Mouse (Mus musculus): ENCODE data around the gene Taf8. TPM values are rescaled to one million over a fixed set of nuclear protein-coding genes. Genes with fewer than 3 reads are reported as not detected.
A peak's percentile ranks its signal among the peaks of the same experiment; 100 is the strongest.

The Taf8 gene
- polyA plus RNA-seq, 1 experiment from 2014 or later: 8.1 TPM

DNA sequence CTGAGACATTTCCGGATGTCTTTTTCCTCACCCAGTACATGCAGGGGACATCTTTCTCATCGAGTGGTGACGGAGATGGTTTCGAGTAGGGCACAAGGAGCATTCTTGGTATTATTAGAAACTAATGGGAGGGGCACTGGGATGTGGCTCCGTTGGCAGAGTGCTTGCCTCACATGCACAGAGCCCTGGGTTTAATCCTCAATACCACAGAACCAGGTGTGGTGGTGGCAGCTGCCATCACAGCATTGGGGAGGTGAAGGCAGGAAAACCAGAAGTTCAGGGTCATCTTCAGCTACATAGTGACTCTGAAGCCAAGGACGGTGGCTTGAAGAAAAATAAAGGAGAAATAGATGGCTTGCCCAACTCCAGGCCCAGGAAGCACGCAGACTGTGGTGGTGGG lies 39.9 kb downstream of the Taf8 start:
- TF ChIP-seq EP300 (IDR thresholded peaks at IDR 0.05; ENCODE audit: low read depth) (no peak), CTCF (IDR thresholded peaks at IDR 0.05; ENCODE audit: low read depth) (no peak)
- Histone ChIP-seq H3K9me3 (ENCODE audit: low read length) (no peaks in the 10 kb centered on the region), H3K27ac (ENCODE audit: low read depth) (peak overlapping the region; percentile 86), H3K9ac (replicated peaks) (no peak overlapping the region), H3K27me3 (ENCODE audit: insufficient read depth, low read length) (no peaks in the 10 kb centered on the region), H3K4me1 (ENCODE audit: insufficient read depth) (peaks cover 24% of the 10 kb centered on the region), H3K4me2 (ENCODE audit: low read depth, low read length) (no peak overlapping the region), H3K4me3 (ENCODE audit: low read depth, low read length) (no peak overlapping the region), H3K36me3 (replicated peaks; ENCODE audit: insufficient read depth, low read length) (peaks cover 2% of the 10 kb centered on the region; the same call in 1 of the 2 replicates)
- DNase-seq: no peak
- ATAC-seq: no peak
- WGBS (ENCODE audit: insufficient replicate concordance): 62% methylated on average over 7 of the region's 7 CpGs

DNA sequence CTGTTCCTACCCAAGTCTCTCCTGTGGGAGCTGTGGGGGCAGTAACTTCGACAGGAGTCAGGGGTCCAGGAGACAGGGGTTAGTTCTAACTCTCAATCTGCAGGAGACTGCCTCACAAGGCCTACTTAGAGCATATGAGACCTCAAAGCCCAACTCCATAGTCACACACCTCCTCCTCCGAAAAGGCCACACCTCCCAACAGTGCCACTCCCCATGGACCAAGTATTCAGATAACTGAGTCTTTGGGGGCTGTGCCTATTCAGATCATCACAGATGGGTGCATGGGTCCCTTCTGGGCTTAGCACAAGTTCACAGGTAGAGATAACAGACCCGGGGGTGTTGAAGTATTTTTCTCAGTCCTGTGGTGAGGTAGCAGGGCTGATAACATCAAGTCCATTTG lies 40.4 kb downstream of the Taf8 start:
- TF ChIP-seq EP300 (IDR thresholded peaks at IDR 0.05; ENCODE audit: low read depth) (no peak), CTCF (IDR thresholded peaks at IDR 0.05; ENCODE audit: low read depth) (no peak)
- H3K4me3 ChIP-seq (ENCODE audit: low read depth, low read length): no peak overlapping the region
- H3K9me3 ChIP-seq (ENCODE audit: low read length): no peaks in the 10 kb centered on the region
- H3K9ac ChIP-seq (replicated peaks): no peak overlapping the region
- H3K27me3 ChIP-seq (ENCODE audit: insufficient read depth, low read length): no peaks in the 10 kb centered on the region
- H3K36me3 ChIP-seq (replicated peaks; ENCODE audit: insufficient read depth, low read length): no peaks in the 10 kb centered on the region
- DNase-seq: no peak
- ATAC-seq: no peak
- H3K4me2 ChIP-seq (ENCODE audit: low read depth, low read length): no peak overlapping the region
- peaks cover 24% of the 10 kb centered on the region for H3K4me1 ChIP-seq (ENCODE audit: insufficient read depth)
- peak overlapping the region; percentile 86; the same call in 1 of the 2 replicates for H3K27ac ChIP-seq (ENCODE audit: low read depth)
- 38% methylated on average over 3 of the region's 3 CpGs for WGBS (ENCODE audit: insufficient replicate concordance)

DNA sequence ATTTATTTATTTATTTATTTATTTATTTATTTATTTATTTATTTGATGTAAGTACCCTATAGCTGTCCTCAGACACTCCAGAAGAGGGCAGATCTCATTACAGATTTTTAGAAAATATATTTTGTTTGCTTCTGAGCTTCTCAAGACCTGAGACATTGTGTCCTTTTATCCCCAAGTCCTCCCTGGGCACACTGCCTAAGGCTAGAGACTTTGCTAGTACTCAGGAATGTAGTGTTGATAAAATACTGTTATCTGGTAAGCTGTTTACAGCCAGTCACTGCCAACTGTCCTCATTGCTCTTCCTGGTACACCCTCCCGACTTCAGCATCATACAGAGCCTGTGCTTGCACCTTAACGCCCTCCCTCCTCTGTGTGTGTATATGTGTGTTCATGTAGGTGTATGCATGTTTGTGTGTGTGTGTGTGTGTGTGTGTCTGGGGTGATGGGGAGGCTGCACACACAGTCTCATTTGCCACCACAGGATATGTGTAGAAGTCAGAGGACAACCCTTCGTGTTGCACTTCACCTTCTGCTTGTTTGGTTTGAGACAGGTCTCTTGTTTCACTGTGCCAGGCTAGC lies 42.7 kb downstream of the Taf8 start:
- Histone ChIP-seq H3K36me3 (replicated peaks; ENCODE audit: insufficient read depth, low read length) (0 out of 2 replicates have a peak, but pooled peaks cover 2% of the 10 kb centered on the region), H3K4me2 (ENCODE audit: low read depth, low read length) (no peak overlapping the region), H3K27ac (ENCODE audit: low read depth) (no peak overlapping the region), H3K9me3 (ENCODE audit: low read length) (no peaks in the 10 kb centered on the region), H3K4me3 (ENCODE audit: low read depth, low read length) (no peak overlapping the region), H3K27me3 (ENCODE audit: insufficient read depth, low read length) (no peaks in the 10 kb centered on the region), H3K9ac (replicated peaks) (no peak overlapping the region), H3K4me1 (ENCODE audit: insufficient read depth) (peaks cover 33% of the 10 kb centered on the region)
- TF ChIP-seq EP300 (IDR thresholded peaks at IDR 0.05; ENCODE audit: low read depth) (no peak), CTCF (IDR thresholded peaks at IDR 0.05; ENCODE audit: low read depth) (no peak)
- 45% methylated on average over 3 of the region's 3 CpGs for WGBS (ENCODE audit: insufficient replicate concordance)
- DNase-seq (no peak), ATAC-seq (no peak)

DNA sequence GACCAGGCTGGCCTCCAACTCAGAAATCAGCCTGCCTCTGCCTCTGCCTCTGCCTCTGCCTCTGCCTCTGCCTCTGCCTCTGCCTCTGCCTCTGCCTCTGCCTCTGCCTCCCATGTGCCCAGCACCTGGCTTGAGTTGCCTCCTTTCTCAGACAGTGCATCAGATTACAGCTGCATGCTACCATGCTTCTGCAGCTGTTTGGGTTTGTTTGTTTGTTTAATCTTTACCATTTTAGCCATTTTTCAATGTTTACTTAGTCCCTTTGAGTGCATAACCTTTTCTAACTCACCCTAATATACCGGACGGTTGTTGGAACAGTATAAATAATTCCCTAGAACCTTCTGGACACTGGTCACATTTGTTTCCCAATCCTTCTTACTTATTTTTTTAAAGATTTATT lies 43.2 kb downstream of the Taf8 start:
- no peak for DNase-seq
- ATAC-seq: no peak
- Histone ChIP-seq H3K9ac (replicated peaks) (no peak overlapping the region), H3K4me3 (ENCODE audit: low read depth, low read length) (no peak overlapping the region), H3K27ac (ENCODE audit: low read depth) (no peak overlapping the region), H3K9me3 (ENCODE audit: low read length) (no peaks in the 10 kb centered on the region), H3K36me3 (replicated peaks; ENCODE audit: insufficient read depth, low read length) (0 out of 2 replicates have a peak, but pooled peaks cover 2% of the 10 kb centered on the region), H3K27me3 (ENCODE audit: insufficient read depth, low read length) (no peaks in the 10 kb centered on the region), H3K4me2 (ENCODE audit: low read depth, low read length) (no peak overlapping the region), H3K4me1 (ENCODE audit: insufficient read depth) (peaks cover 33% of the 10 kb centered on the region)
- TF ChIP-seq CTCF (IDR thresholded peaks at IDR 0.05; ENCODE audit: low read depth) (no peak), EP300 (IDR thresholded peaks at IDR 0.05; ENCODE audit: low read depth) (no peak)
- WGBS (ENCODE audit: insufficient replicate concordance): 82% methylated on average over 2 of the region's 2 CpGs

DNA sequence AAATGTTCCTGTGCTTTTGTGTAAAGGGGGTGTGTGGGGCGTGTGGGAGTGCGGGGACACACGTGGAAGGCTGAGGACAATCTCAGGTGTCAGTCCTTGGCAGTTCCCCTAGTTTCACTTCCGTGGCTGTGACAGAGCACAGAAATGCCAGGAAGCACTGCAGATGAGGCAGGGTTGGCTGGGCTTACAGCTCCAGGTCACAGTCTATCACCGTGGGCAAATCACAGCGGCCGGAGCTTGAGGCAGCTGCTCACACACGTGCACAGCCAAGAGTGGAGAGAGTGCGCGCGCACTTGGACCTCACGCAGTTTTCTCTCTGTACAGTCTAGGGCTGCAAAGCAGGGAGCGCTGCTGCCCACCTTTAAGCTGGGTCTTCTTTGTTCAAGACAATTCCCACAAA lies 43.8 kb downstream of the Taf8 start:
- Histone ChIP-seq H3K9ac (replicated peaks) (no peak overlapping the region), H3K4me1 (ENCODE audit: insufficient read depth) (peaks cover 37% of the 10 kb centered on the region), H3K9me3 (ENCODE audit: low read length) (no peaks in the 10 kb centered on the region), H3K4me3 (ENCODE audit: low read depth, low read length) (no peak overlapping the region), H3K36me3 (replicated peaks; ENCODE audit: insufficient read depth, low read length) (0 out of 2 replicates have a peak, but pooled peaks cover 2% of the 10 kb centered on the region), H3K4me2 (ENCODE audit: low read depth, low read length) (no peak overlapping the region), H3K27ac (ENCODE audit: low read depth) (no peak overlapping the region), H3K27me3 (ENCODE audit: insufficient read depth, low read length) (no peaks in the 10 kb centered on the region)
- DNase-seq (no peak), ATAC-seq (no peak)
- 65% methylated on average over 13 of the region's 13 CpGs for WGBS (ENCODE audit: insufficient replicate concordance)
- no peak for TF ChIP-seq EP300 (IDR thresholded peaks at IDR 0.05; ENCODE audit: low read depth)
- TF ChIP-seq CTCF (IDR thresholded peaks at IDR 0.05; ENCODE audit: low read depth): no peak

DNA sequence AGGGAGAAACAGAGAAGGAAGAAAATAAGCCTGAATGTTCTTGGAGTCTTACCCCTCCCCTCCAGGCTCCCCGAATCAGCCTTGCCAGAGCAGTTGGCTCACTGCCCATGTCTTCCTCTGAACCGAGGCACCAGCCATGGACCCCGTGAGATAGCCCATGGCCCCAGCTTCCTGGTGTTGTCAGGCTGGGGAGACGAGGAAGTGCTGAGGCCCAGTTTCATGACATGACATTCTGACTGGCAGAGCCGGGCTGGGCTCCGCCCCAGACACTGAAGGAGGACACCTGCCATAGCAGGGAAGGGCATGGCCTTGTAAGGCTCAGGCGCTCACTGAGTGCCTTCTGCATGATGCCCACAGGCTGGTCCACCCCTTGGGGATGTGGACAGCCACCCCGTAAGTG lies 47.4 kb downstream of the Taf8 start:
- no peaks in the 10 kb centered on the region for H3K27me3 ChIP-seq (ENCODE audit: insufficient read depth, low read length)
- H3K9me3 ChIP-seq (ENCODE audit: low read length): no peaks in the 10 kb centered on the region
- peak overlapping the region; percentile 29 for H3K4me2 ChIP-seq (ENCODE audit: low read depth, low read length)
- DNase-seq (peak; percentile 76), ATAC-seq (peak; percentile 91)
- peak overlapping the region; percentile 9; the same call in 1 of the 2 replicates for H3K9ac ChIP-seq (replicated peaks)
- H3K27ac ChIP-seq (ENCODE audit: low read depth): peak overlapping the region; percentile 56
- H3K4me3 ChIP-seq (ENCODE audit: low read depth, low read length): no peak overlapping the region
- 28% methylated on average over 8 of the region's 8 CpGs for WGBS (ENCODE audit: insufficient replicate concordance)
- TF ChIP-seq CTCF (IDR thresholded peaks at IDR 0.05; ENCODE audit: low read depth) (no peak), EP300 (IDR thresholded peaks at IDR 0.05; ENCODE audit: low read depth) (peak; percentile 68; the same call in 1 of the 2 replicates)
- H3K36me3 ChIP-seq (replicated peaks; ENCODE audit: insufficient read depth, low read length): 0 out of 2 replicates have a peak, but pooled peaks cover 2% of the 10 kb centered on the region
- H3K4me1 ChIP-seq (ENCODE audit: insufficient read depth): peaks cover 25% of the 10 kb centered on the region

All from liver, postnatal 0 days (tissue).